Mouse (Mus musculus): ENCODE measurements around the gene Fkbp5. TPM values are rescaled to one million over a fixed set of nuclear protein-coding genes. Genes with fewer than 3 reads are reported as not detected.

Fkbp5 gene
- polyA plus RNA-seq, 1 experiment, result 18.9 TPM

DNA sequence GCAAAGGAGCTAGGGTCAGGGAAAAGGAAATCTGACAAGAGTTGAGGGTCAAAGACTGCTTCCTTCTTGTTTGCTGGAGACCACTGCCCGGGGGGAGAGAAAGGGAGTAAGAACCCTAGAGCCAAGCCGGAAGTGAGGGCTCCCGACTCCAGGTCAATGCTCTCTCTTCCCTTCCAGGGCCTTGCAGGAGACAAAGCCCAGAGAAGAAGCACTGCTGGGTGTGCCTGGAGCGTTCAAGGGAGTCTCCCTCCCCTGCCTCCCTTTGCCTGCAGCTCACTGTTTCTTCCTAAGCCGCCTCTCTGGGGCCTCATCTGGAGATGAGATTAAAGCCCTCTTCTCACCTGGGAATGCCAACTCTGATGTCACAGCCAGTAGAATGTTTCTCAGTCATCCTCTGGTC, 10.4 kb downstream of the Fkbp5 start:
- no peak for DNase-seq (ENCODE audit: extremely low spot score in 1 of 2, low spot score in 1 of 2)

DNA sequence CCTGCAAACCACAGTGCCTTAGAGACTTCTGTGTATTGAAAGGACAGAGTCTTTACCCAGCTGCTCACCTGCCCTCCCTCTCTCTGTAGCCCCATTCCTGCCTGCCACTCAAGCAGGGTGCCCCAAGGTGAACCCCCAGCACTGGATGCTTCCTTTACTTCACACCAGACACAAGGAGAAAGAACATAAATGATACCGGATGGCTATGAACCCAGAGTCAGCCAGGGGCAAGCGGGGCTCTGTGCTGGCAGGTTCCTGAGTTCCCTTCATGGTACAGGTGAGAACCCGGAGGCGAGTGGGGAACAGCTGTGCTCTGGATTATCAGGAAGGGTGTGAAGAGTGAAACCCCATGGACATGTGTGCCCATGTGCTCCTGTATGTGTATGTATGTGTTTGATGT, 11.7 kb downstream of the Fkbp5 start:
- DNase-seq (ENCODE audit: extremely low spot score in 1 of 2, low spot score in 1 of 2), result no peak

DNA sequence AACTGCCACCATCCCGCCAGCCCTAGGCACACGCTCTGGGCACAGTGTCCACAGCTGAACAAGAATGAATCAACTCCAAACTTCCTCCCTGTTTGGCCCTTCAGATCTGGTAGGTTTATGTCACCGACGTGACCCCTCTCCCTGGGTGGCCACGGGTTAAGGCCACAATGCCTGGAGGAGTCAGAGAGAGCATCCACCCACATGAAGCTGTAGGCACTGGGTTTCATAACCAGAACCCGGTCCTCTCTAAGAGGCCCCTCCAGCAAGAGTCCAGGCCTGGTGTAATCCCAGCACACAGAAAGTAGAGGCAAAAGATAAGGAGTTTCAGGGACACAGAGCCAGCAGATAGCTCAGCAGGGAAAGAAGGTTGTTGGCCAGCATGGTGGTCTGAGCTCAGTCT, 13.1 kb downstream of the Fkbp5 start:
- no peak for DNase-seq (ENCODE audit: extremely low spot score in 1 of 2, low spot score in 1 of 2)

DNA sequence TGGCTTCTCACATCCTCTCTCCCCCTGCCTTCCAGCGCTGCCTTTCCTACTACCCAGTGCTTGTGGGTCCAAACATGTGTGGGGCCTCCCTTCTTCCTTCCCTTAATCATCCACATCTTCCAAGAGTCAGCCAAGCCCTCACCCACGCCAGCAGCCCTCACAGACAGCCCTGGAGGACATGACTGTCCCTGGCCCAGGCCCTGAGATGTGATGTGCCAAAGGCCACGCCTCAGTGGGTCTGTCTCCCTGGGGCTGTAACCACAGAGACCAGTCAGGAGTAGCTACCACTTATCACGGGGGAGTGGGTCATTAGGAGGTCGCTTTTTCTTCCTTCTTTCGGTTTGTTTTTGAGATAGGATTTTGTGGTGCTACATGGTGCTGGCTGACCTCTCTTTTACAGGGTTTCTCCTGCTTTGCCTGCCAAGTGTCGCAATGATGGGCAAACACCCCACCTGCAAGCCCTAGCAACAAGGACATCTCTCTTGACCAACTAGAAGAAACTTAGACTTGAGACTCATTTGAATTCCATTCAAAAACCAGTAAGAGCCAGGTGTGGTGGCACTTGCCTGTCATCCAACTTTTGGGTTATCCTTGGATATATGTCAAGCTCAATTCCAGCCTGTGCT, 15.0 kb downstream of the Fkbp5 start:
- DNase-seq (ENCODE audit: extremely low spot score in 1 of 2, low spot score in 1 of 2), result no peak

DNA sequence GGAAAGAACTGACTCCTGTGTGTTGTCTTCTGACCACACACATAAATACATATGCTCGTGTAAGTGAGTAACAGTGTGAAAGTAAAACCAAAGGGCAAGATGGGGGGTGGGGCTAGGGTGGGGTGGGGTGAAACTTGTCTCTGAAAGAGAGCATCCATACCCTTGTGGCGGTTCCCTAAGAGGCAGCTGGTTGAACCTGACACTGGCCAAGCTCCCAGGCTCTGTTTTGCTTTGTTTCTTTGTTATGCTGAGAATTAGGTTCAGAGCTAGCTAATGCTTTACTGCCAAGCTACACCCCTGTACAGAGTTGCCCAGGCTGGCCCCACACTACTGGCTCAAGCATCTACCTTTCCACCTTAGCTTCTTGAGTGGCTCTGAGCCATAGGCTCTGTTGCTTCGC, 16.9 kb downstream of the Fkbp5 start:
- DNase-seq (ENCODE audit: extremely low spot score in 1 of 2, low spot score in 1 of 2), result no peak

DNA sequence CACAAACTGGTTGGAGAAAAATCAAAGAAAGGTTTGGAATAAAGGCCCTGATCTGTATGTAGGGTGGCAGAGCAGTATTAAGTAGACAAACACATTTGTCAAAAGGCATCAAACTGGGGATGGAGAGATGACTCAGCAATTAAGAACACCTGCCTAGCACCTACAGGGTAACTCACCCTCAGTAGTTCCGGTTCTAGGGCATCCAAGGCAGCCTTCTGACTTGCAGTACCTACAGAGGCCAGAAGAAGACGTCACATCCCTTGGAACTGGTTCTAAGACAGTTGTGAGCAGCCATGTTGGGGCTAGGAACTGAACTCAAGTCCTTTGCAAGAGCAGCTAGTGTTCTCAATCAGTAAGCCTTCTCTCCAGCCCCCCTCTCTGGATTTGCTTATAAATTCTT, 18.1 kb downstream of the Fkbp5 start:
- DNase-seq (ENCODE audit: extremely low spot score in 1 of 2, low spot score in 1 of 2), result no peak

DNA sequence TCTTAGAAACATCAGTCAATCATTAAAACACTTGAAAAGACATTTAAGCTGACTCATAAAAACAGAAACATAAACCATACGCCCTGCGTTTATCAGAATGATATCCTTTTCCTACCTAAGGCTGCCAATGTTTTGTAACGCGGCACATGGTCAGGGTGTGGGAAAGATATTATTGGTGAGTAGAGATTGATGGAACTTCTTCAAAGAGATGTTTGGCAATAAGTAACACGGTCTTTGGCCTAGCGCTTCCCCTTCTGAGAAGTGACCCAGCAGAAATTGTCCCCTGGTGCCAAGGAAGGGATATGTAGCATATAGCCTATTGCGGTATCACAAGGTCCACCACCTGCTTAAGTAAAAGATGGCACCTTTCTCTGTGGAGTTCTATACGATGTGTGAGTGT, 21.5 kb downstream of the Fkbp5 start:
- DNase-seq (ENCODE audit: extremely low spot score in 1 of 2, low spot score in 1 of 2), result no peak

DNA sequence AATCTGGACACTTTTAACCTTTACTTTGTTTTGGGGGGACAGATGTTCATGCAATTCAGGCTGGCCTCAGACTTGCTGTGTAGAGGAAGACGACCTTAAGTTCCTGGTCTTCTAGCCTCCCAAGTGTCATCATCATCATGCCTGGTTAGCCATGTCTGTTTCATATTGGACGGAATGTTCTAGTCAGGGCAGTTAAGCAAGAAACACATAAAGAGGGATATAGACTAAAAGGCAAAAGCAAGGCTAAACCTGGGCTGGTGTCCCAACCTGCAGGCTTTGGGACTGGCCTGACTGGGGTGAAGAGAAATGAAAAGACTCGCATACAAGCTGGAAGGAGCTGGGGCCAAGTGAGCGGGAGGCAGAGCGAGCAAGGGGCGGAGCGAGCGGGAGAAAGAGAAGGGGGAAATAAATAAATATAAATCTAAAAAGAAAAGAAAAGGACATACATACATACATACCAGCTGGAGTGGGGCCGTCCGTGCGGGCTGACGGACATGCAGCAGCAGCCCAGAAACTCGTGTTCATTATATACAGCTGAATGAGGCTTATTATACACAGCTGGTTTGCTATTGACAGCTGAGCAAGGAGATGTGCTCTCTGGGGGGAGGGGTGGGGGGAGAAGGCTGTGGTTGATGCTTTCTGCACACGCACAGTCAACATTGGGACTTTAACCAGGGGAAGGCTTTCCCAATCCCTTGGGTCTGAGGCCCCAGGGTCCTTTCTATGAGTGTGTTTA, 26.1 kb downstream of the Fkbp5 start:
- DNase-seq (ENCODE audit: extremely low spot score in 1 of 2, low spot score in 1 of 2), result no peak

DNA sequence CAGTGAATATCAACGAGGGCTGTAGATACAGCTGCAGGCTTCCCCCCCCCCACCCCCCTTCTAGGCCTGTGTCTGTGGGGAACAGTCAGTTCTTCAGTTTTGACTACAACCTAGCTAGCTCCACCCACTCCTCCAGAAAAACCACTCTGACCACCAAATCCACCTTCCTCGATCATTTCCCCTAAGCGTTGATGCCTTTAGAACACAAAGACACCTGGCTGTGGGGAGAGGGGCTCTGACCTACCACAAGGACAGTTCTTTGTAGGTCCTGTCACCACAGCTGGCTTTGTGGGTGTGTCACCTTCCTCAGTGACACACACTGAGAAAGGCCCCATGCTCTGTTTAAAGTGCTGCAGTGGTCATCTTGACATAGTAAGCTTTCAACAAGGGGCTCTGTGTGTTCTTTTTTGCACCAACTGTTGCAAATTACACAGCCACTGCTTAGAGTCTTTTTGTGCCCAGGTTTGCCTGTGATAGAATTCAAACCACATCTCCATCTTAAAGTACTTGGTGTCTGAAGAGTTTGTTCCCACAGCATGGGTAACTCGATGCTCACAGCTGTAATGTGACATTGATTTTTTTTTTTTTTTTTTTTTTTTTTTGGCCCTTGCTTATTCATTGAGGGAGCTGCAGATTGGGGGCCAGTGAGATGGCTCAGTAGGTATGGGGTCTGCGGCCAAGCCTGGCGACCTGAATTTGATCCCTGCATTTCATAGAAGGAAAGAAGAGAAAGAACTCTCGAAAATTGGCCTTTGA, 28.9 kb downstream of the Fkbp5 start:
- no peak for DNase-seq (ENCODE audit: extremely low spot score in 1 of 2, low spot score in 1 of 2)

DNA sequence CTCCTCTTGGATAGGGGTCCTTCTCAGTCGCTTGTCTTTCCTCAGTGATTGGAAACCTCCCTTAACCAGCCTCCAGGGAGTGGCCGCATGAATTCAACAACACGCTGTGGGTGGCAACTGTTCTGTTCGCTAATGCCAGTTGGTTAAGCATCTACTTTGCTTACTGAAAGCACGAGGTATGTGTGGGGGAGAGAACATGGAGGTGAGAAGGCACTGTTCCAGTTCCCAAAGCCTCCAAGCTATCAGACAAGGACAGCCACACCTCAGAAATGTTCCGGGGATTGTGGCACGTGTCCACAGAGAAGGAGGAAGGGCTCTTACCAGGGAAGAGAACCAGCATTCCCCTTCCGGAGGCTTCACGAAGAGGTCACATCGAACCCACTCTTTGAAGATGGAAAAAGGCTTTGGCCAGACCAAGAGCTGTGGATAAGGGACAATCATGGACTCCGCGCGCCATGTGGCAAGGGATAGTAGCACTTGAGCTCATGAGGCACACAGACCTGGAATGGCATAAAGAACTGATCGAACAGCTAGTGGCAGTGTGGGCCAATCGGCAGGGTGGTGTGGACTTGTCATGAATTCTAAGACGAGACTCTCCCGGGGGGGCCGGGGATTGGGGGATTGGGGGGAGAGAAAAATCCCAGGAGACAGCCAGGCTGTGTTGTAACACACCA, 29.6 kb downstream of the Fkbp5 start:
- DNase-seq (ENCODE audit: extremely low spot score in 1 of 2, low spot score in 1 of 2), result no peak

DNA sequence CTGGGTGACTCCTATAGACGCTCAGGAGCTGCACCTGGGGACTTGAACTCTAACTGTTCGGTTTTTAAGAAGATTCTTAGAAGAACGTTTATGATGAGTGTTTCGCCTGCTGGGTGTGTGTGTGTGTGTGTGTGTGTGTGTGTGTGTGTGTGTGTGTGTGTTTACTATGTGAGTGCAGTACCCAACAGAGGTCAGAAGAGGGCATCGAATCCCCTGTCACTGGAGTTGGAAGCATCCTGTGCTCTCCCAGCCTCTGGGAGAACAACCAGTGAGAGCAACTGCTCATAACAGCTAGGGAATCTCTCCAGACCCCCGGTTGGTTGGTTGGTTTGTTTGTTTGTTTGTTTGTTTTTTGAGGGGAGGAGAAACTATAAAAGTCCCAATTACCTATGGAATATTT, 30.6 kb downstream of the Fkbp5 start:
- DNase-seq (ENCODE audit: extremely low spot score in 1 of 2, low spot score in 1 of 2), result peak in 1 of 2 experiments; percentile 12

DNA sequence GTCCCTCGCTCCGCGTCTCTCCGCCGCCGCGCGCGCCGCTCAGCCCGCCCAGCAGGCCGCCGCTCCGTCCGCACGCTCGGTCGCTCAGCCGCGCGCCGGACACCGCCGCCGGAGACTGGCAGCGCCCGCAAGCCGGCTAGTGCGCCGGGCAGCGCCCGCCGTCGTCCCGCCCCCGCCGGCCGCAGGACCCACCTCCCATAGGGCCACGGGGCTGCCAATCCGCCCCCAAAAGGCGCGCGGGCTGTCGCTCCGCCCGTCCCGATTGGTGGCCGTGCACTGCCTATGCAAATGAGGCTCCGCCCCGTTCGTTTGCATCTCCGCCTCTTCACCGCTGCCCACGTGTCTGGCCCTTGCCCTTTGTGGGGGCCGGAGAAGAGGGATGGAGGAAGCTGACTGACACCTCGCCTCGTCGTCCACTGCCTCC, 31.3 kb downstream of the Fkbp5 start:
- peak; percentile 90 to 96 for DNase-seq (ENCODE audit: extremely low spot score in 1 of 2, low spot score in 1 of 2)

DNA sequence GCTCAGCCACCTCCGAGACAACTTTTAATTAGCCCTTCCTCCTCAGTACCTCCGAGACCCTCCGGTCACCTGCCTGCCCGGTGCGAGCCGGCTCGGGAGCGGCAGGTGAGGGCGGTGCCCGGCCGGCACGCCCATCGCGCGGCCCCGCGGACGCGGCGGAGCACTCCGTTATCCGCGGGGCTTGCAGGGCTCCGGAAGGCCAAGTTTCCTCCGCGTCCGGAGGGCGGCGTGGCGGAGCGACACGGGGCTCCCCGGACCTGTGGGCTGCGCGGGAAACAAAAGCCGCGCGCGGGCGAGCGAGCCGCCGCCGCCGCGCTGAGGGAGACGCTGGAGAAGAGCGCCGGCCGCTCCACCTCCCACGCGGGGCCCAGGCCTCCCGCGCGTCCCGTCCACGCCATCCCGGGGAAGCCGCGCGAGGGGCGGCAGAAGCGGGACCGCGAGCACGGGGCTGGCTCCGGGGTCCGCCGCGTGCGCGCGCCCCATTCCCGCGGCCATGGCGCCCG, 31.8 kb downstream of the Fkbp5 start:
- DNase-seq (ENCODE audit: extremely low spot score in 1 of 2, low spot score in 1 of 2), result peak in 1 of 2 experiments; percentile 10

DNA sequence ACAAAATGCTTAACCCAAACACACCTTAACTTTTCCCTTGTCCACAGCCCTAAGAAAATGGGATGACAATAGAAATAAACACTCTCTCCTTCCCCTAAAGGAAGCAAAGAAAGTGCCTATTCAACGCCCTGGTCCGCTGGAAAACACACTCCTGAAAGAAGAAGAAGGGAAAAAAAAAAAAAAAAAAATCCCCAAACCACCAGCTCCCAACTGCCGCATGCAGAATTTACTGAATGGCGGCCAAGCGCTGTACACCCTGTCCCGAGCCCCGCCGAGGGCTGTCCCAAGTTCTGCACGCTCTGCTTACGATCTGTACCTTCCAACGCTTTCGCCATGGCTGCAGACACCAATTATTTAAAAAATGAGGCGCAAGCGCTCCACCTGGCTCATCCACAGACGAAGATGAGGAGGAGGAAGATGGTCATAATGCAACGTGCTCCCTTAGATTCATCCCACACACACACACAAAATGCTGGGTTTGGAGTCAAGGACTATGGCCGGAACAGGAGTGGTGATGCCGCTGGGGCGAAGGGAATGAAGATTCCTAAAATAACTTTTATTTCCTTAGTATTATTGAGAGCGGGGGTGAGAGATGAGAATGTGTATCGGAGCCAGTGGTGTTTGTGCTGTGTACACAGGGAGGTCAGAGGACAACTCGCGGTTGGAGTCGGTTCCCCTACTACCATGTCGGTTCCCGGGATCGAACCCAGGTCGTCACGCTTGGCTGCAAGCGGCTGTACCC, 32.5 kb downstream of the Fkbp5 start:
- peak in 1 of 2 experiments; percentile 12 for DNase-seq (ENCODE audit: extremely low spot score in 1 of 2, low spot score in 1 of 2)

DNA sequence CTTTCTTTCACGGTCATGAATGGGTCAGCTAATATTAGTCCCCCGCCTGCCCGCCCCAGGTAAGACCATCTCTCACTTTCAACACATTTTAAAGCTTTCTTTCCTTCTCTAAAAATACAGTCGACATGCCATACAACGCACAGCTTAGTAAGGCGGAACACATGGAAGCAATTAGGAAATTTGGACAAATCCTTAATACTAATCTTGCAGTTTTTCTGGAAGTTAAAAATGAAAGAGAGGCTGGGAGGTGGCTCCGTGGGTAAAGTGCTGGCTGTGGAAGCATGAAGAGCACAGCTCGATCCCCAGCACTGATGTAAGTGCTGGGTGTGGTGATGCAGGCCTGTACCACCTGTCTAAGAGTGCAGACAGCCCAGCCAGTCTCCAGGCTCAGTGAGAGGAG, 39.9 kb downstream of the Fkbp5 start:
- DNase-seq (ENCODE audit: extremely low spot score in 1 of 2, low spot score in 1 of 2), result no peak

DNA sequence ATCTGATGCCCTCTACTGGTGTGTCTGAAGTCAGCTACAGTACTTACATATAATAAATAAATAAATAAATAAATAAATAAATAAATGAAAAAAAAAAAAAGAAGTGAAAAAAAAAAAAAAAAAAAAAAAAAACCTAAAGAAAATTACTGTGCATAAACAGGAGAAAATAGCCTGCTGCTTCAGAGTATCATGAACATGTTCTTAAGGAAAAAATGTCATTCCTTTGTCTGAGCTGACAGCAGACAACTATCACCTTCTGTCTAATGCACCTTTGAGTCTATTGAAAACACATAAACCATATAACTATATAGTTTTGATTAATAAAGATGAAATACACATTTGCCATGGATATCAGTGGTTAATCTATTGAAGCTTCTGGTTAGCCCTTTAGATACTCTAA, 40.9 kb downstream of the Fkbp5 start:
- DNase-seq (ENCODE audit: extremely low spot score in 1 of 2, low spot score in 1 of 2), result no peak

DNA sequence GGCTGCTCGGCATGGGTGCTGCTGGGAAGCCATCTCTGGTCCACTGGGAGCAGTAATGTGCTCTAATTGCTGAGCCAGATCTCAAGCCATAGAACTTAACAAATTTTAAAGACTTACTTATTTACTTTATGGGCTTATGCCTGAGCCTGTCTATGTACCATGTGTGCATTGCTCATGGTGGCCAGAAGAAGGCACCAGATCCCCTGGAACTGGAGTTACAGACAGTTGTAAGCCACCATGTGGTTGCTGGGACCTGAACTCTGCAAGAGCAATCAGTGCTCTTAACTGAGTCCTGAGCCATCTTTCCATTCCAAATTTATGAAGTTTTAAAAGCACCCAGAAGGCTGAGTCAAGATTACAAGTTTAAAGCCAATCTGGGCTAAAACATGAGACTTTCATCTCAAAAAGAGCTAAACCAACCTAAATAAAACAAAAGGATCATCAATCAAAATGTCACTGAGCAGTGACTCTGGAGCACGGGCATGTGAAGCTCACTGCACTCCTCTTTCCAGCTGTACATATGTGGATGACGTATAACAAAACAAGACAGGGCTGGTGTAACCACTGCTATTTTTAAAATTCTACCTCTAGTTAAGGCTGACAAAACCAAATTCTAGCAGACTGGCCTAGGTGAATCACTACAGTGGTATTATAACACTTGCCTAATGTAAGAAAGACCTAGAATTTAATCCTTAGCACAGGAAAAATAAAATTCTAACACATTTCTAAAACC, 41.6 kb downstream of the Fkbp5 start:
- no peak for DNase-seq (ENCODE audit: extremely low spot score in 1 of 2, low spot score in 1 of 2)

DNA sequence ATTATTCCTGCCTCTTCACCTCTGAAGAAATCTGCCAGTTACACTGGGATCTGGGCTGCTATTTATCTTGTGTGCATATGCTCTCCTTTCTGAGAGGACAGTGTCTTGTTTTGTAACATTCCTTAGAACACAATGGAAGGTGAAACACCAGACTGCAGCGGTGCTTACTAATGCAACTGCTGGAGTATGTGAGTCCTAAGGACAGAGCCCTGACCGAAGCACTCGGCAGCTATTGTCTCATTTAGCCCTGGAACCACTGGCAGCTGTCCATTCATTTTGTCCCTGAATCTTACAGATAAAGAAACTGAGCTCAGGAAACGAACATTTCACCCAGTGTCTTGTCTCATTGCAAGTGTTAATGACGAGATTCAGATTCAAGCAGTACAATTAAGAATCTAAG, 44.6 kb downstream of the Fkbp5 start:
- DNase-seq (ENCODE audit: extremely low spot score in 1 of 2, low spot score in 1 of 2), result no peak

DNA sequence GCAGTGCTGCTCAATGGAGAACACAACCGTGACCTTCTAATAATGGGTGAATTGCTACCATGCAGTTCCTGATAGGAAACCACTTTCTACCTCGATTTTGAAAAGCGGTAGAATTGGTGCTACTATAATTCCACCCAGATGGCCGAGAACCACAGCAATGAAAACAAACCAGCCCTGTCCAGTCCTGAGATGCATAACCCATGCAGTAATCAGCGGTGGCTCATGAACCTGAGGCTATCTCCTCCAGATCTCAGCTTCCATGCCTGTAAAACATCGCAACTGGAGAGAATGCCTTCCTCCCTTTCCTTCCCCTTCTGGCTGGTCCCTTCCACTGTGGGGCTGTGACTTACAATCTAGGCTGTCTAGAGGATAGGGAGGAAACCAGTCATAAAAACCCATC, 46.5 kb downstream of the Fkbp5 start:
- no peak for DNase-seq (ENCODE audit: extremely low spot score in 1 of 2, low spot score in 1 of 2)

DNA sequence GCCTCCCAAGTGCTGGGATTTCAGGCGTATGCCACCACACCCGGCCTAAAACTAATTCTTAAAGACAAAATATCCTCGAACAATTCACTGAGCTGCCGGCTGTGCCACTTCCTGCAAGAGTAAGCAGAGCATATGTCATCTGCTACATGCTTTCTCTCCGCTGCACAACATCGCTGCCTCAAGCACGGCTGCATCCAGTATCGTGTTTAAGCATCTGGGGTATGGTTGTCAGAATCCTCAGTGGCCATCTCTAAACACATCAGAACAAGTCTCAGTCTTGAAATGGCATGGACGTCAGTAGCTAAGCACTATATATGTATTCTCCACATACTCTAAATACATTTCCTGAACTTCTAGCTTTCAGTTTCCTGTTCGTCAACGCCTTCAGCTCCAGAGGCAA, 49.6 kb downstream of the Fkbp5 start:
- DNase-seq (ENCODE audit: extremely low spot score in 1 of 2, low spot score in 1 of 2), result peak in 1 of 2 experiments; percentile 16

All from frontal cortex, adult 2 months (tissue).